Mouse (Mus musculus): Measurements from ENCODE around the gene Cox6b1.

DNA sequence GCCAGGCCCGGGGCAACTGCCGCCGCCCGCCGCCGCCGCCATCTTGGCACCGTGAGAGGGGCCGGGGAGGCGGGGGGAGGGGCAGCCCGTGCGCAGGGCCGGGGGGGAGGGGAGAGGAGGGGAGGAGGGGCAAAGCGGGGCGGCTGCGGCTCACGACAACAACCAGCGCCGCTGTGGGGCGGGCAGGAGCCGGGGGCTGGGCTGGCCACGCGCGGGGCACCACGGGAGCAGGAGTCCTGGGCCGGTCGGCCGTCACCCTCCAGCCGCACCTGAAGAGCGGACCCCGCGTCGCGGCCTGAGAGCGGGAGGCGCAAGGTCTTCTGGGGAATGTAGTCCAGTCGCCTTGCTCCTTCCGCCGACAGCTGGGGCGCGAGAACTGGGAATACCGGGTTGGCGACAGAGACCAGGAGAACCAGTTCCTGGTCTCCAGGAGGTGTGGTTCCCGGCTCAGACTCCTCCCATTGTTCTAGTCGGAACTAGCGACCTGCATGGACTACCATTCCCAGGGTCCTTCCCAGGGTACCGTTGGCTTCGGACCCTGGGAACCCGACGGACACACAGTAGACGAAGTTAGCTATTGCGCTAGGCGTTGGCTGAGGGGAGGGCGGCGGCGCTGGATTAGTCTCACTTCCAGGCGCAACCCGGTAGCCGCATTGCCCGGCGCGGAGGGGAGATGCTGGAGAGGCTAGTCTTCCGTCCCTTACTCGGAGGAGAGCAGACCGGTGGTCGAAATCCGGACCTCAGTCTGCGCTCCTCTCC is 37.1 kb downstream of the Cox6b1 start, which contains the start of gene Kmt2b:
- TF ChIP-seq MYOD1 (IDR thresholded peaks at IDR 0.05; ENCODE audit: control insufficient read depth in 1 of 3, insufficient read length in 2 of 3, low read depth in 2 of 3) (peak in 2 of 3 experiments; percentile 31 to 59), E2F4 (IDR thresholded peaks at IDR 0.05; ENCODE audit: insufficient read depth) (no peak), POLR2A (IDR thresholded peaks at IDR 0.05; ENCODE audit: insufficient read length, low read depth) (peak; percentile 73), USF1 (IDR thresholded peaks at IDR 0.05; ENCODE audit: low read depth) (no peak)
